Mouse (Mus musculus) kidney, embryonic 16.5 days (tissue): ENCODE data around the gene Gabrb1. TPM values are rescaled to one million over a fixed set of nuclear protein-coding genes. Genes with fewer than 3 reads are reported as not detected.

Experiments
- ATAC-seq: fragments of 200-750 bp; cut with Nextera tagmentation; 2 replicates; pipeline ENCODE4 v1.8.0; 2017; ENCODE audit warnings: moderate TSS enrichment; ENCODE audit not compliant: low FRiP score, low TSS enrichment
- H3K27ac ChIP-seq: fragments of 300-500 bp; sonication (generic); 2 replicates; pipeline ENCODE4 v1.5.1; 2014; ENCODE audit warnings: low read length
- H3K27me3 ChIP-seq: fragments of 300-500 bp; sonication (generic); 2 replicates; pipeline ENCODE4 v1.6.1; 2014; ENCODE audit warnings: low read length, control low read depth, mixed read lengths; ENCODE audit not compliant: insufficient read depth
- H3K36me3 ChIP-seq: fragments of 300-500 bp; sonication (generic); 2 replicates; pipeline ENCODE4 v1.6.1; 2014; ENCODE audit warnings: low read length, control low read depth, mixed read lengths; ENCODE audit not compliant: insufficient read depth
- H3K4me1 ChIP-seq: fragments of 300-500 bp; sonication (generic); 2 replicates; pipeline ENCODE4 v1.6.1; 2014; ENCODE audit warnings: low read length, control low read depth, mixed read lengths; ENCODE audit not compliant: insufficient read depth
- H3K4me2 ChIP-seq: fragments of 300-500 bp; sonication (generic); replicated peaks from 2 replicates; pipeline ENCODE4 v1.6.1; 2014; ENCODE audit warnings: low read depth, low read length
- H3K4me3 ChIP-seq: fragments of 300-500 bp; sonication (generic); 2 replicates; pipeline ENCODE4 v1.5.1; 2014; ENCODE audit warnings: mild to moderate bottlenecking, low read length
- H3K9ac ChIP-seq: fragments of 300-500 bp; sonication (generic); replicated peaks from 2 replicates; pipeline ENCODE4 v1.6.1; 2014; ENCODE audit warnings: low read length
- H3K9me3 ChIP-seq: fragments of 300-500 bp; sonication (generic); 2 replicates; pipeline ENCODE4 v1.6.1; 2016; ENCODE audit warnings: low read length, control low read depth
- WGBS: fragments of 180-500 bp; shearing (Covaris S2); extraction: QIAGEN DNeasy Blood & Tissue Kit; methylation state at CpG from one replicate; pipeline ENCODE4 v1.1.7; 2014; 5-methylcytosine and 5-hydroxymethylcytosine counted together
- polyA plus RNA-seq: library from polyadenylated mRNA; unstranded; fragments of >200 nt; fragmentation: Nextera tagmentation; extraction: Ambion mirVana; gene quantifications from 2 replicates; pipeline ENCODE4 v1.2.1, GENCODE M21; 2015

Gabrb1 gene
- polyA plus RNA-seq, 1 experiment from 2014 or later = 0.29 TPM

DNA sequence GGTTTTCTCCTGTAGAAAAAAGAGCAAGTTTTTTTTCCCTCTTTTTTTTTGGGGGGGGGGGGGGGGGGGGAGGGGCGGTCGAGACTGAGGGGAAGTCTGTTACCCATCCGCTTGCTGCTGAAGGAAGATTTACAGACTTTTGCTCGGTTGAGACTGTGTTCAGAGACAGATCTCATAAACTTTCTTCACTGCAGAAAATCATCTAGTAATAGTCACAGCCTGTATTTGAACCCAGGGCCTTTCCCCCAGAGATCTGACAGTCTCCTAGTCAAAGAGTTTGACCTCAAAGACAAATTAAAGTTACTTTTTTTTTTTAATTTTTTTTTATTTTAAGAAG is 510.3 kb downstream of the Gabrb1 start:
- peaks cover 11% of the 10 kb centered on the region; the same call in 1 of the 2 replicates for H3K36me3 ChIP-seq
- H3K4me2 ChIP-seq = peak overlapping the region; percentile 52
- ATAC-seq = peak; percentile 80
- 0 out of 2 replicates have a peak overlapping the region, but pooled peaks have one; percentile 50 for H3K27ac ChIP-seq
- H3K27me3 ChIP-seq = no peaks in the 10 kb centered on the region
- 0 out of 2 replicates have a peak overlapping the region, but pooled peaks have one; percentile 26 for H3K9ac ChIP-seq
- no peaks in the 10 kb centered on the region for H3K9me3 ChIP-seq
- WGBS = 0% methylated on average over 4 of the region's 4 CpGs
- H3K4me1 ChIP-seq = peaks cover 19% of the 10 kb centered on the region
- peak overlapping the region; percentile 73 for H3K4me3 ChIP-seq

DNA sequence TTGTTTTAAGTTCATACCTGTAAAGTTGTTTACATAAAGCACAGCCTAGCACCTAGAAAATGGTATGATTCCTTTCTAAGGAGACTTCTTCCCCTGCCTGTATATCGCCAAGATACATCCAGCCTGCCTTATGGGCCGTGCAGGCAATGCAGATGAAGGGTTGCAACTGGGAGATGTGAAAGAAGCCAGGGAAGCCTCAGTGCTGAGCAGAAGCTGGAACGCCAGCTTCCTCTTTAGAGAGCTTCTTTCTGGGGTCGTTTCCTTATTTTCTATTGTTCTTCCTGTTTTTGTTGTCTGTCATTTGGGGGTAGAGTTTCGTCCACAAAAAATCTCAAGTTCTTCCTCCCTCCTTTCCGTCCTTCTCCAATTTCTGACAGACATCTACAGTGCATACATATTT is 512.2 kb downstream of the Gabrb1 start:
- Histone ChIP-seq H3K27me3 (no peaks in the 10 kb centered on the region), H3K9me3 (no peaks in the 10 kb centered on the region), H3K9ac (no peak overlapping the region), H3K4me3 (no peak overlapping the region), H3K36me3 (peaks cover 5% of the 10 kb centered on the region; the same call in 1 of the 2 replicates), H3K4me2 (no peak overlapping the region), H3K4me1 (peaks cover 9% of the 10 kb centered on the region), H3K27ac (no peak overlapping the region)
- no peak for ATAC-seq
- 59% methylated on average over 6 of the region's 6 CpGs for WGBS

DNA sequence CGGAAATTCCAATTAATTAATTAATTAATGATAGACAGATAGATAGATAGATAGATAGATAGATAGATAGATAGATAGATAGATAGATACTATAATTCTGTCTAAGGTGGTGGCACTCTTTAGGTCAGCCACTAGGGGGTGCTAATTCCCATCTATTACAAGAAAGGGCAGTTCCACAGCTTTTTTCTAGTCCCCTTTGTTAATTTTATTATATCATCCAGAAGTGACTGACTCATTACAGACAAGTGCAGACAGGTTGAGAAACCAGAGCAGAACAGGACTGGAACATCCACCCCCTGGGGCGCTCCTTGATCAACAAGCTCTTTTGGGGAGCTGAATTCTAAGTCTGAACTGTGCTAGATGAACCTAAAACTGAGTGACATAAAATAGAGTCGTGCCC is 514.8 kb downstream of the Gabrb1 start:
- H3K36me3 ChIP-seq = no peaks in the 10 kb centered on the region
- H3K4me2 ChIP-seq = no peak overlapping the region
- no peak for ATAC-seq
- H3K9me3 ChIP-seq = no peaks in the 10 kb centered on the region
- 34% methylated on average over 3 of the region's 3 CpGs for WGBS
- H3K27me3 ChIP-seq = no peaks in the 10 kb centered on the region
- no peak overlapping the region for H3K9ac ChIP-seq
- no peak overlapping the region for H3K4me3 ChIP-seq
- no peaks in the 10 kb centered on the region for H3K4me1 ChIP-seq
- H3K27ac ChIP-seq = no peak overlapping the region

DNA sequence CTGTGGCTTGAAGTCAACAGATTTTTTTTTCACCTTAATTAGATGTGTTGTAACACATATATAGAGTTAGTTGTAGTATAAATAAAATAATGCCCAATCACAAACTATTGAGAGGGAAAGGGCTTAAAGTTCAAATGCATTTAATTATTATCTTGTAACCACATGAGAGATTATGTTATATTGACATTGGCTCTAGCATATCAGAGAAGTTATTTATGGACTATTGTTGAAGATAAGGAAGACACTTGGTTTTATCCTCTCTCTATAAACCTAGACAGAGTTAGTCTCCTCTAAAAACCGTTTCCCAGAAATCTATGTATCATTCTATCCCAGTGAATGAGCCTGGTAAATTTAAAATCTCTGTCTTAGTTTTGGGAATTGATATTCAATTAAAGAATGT is 515.6 kb downstream of the Gabrb1 start:
- Histone ChIP-seq H3K36me3 (no peaks in the 10 kb centered on the region), H3K4me3 (no peak overlapping the region), H3K4me2 (no peak overlapping the region), H3K27me3 (no peaks in the 10 kb centered on the region), H3K9ac (no peak overlapping the region), H3K4me1 (no peaks in the 10 kb centered on the region), H3K27ac (no peak overlapping the region), H3K9me3 (no peaks in the 10 kb centered on the region)
- WGBS = 60% methylated on average over 1 of the region's 1 CpGs
- ATAC-seq = no peak

DNA sequence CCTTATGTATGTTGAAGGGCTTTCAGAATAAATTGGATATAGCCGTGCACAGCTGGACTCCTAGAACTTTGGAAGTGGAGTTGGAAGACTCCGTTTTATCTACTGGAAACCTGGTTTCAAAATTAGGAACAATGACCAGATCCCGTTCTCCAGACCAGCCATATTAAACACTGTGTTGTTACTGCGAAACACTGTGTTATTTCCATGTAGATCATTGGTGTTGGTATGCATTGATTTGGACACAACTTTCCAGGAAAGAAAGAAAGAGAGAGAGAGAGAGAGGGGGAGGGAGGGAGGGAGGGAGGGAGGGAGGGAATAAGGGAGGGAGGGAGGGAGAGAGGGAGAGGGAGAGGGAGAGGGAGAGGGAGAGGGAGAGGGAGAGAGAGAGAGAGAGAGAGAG is 517.1 kb downstream of the Gabrb1 start:
- H3K27me3 ChIP-seq = no peaks in the 10 kb centered on the region
- no peak overlapping the region for H3K27ac ChIP-seq
- ATAC-seq = no peak
- H3K36me3 ChIP-seq = no peaks in the 10 kb centered on the region
- no peaks in the 10 kb centered on the region for H3K4me1 ChIP-seq
- 90% methylated on average over 4 of the region's 4 CpGs for WGBS
- H3K9ac ChIP-seq = no peak overlapping the region
- no peak overlapping the region for H3K4me3 ChIP-seq
- H3K9me3 ChIP-seq = no peaks in the 10 kb centered on the region
- H3K4me2 ChIP-seq = no peak overlapping the region

DNA sequence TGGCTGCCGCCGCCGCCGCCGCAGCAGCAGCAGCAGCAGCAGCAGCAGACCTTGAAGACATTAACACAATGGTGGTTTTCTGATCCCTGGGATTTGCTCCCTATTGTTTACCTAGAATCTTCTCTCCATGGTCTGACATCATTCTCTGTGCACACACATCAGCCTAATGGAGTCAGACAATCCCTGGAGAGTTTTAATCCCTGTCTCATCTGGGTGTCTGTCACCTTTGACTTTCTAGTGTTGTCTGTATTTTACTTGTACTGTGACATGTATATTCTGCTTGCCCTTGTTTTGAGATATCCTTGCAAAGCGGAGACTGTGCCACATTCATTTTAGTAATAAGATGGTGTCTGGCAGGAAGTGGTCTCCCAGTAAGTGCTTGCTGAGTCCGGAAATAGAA is 517.6 kb downstream of the Gabrb1 start:
- Histone ChIP-seq H3K4me2 (no peak overlapping the region), H3K36me3 (no peaks in the 10 kb centered on the region), H3K27ac (no peak overlapping the region), H3K9me3 (no peaks in the 10 kb centered on the region), H3K27me3 (no peaks in the 10 kb centered on the region), H3K9ac (no peak overlapping the region), H3K4me1 (no peaks in the 10 kb centered on the region), H3K4me3 (no peak overlapping the region)
- ATAC-seq = no peak
- WGBS = 32% methylated on average over 7 of the region's 7 CpGs

DNA sequence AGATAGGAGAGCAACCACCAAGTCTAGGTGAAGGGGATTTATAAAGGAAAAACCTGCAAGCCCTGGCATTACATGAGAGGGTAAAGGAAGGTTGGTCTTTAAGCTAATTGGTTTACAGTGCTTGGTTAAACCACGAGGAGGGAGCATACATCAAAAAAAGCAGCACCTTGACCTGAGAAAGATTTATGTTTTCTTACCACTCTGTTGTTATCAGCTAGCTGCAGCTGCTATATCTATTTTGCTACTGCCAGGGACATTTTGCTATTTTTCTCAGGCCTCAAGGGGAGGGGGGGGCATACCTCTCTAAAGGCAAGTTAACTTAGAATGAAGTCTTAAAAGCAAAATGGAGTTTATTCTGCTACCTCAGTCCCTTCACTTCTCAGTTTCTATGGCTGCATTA is 523.3 kb downstream of the Gabrb1 start:
- ATAC-seq = no peak
- 8% methylated on average over 1 of the region's 1 CpGs for WGBS
- Histone ChIP-seq H3K27me3 (no peaks in the 10 kb centered on the region), H3K27ac (no peak overlapping the region), H3K9ac (no peak overlapping the region), H3K4me3 (no peak overlapping the region), H3K4me1 (0 out of 2 replicates have a peak, but pooled peaks cover 2% of the 10 kb centered on the region), H3K4me2 (no peak overlapping the region), H3K9me3 (no peaks in the 10 kb centered on the region), H3K36me3 (no peaks in the 10 kb centered on the region)

DNA sequence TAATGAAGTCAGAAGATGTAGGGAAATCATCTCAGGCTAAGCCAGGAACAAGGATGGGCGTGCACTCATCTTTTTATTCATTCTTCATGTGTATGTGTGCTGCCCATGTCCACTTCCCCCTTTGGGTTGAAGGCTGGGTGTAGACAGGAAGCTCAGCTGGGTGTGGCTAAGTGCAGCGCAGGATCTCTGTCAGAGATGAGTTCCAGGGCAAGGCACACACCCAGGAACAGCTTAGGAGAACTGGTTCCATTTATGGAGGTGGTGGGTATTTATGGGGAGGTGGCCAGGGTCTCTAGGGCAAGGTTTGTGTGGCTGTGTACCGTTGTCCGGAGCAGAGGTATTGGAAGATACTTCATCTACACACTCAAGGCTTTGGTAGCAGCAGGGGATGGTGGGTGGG is 524.9 kb downstream of the Gabrb1 start:
- no peaks in the 10 kb centered on the region for H3K9me3 ChIP-seq
- ATAC-seq = no peak
- 91% methylated on average over 4 of the region's 4 CpGs for WGBS
- H3K27ac ChIP-seq = no peak overlapping the region
- no peaks in the 10 kb centered on the region for H3K36me3 ChIP-seq
- H3K4me1 ChIP-seq = 0 out of 2 replicates have a peak, but pooled peaks cover 2% of the 10 kb centered on the region
- H3K9ac ChIP-seq = no peak overlapping the region
- no peaks in the 10 kb centered on the region for H3K27me3 ChIP-seq
- no peak overlapping the region for H3K4me2 ChIP-seq
- H3K4me3 ChIP-seq = no peak overlapping the region

DNA sequence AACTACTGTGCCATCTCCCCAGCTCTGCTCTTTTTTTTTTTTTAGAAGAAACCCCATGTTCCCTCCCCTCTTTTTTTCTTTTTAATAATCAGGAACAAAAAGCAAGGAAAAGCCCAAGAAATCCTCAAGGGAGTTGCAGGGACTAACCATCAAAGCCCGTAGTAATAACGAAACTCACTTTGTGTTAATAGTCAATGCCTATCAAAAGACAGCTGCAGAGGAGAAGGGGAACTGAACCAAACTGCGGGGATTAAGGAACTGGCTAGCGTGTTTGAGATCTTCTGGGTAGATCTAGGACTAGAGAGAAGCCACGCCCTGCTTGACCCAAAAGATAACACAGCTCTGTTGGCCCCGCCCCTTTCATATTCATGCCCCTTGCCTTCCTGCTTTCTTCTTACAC is 526.0 kb downstream of the Gabrb1 start:
- Histone ChIP-seq H3K4me1 (0 out of 2 replicates have a peak, but pooled peaks cover 2% of the 10 kb centered on the region), H3K27ac (no peak overlapping the region), H3K4me3 (no peak overlapping the region), H3K36me3 (no peaks in the 10 kb centered on the region), H3K9me3 (no peaks in the 10 kb centered on the region), H3K4me2 (no peak overlapping the region), H3K9ac (no peak overlapping the region), H3K27me3 (no peaks in the 10 kb centered on the region)
- ATAC-seq = no peak
- WGBS = 85% methylated on average over 6 of the region's 6 CpGs

DNA sequence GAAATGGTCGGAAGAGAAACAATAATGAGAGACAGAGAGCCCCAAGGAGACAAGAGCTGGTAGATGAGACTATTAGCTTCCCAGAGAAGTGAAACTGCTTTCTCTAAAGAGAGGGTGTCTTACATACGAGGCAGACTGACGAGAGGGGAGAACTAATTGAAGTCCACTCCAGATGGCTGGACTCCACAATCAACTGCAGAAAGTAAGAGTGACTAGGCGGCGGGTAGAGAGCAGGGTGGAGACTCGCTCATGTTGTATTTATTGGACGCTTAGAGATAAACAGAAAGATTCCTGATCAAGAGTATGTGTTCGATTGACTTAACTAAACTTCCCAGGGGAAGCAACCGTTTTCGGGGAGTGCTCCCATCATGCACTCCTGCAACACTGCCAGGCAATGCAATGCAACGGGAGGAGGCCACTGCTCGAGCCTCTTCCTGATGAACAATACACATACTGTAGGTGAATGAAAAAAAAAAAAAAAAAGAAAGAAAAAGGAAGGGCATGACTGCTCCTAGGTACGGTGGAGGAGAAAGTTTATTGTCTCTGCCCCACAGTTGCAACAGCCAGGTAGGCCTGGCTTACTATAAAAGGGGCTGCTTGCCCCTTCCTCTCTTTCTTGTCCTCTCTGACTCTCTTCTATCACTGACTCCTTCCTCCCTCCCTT is 526.7 kb downstream of the Gabrb1 start:
- WGBS = 87% methylated on average over 13 of the region's 13 CpGs
- H3K4me3 ChIP-seq = no peak overlapping the region
- H3K36me3 ChIP-seq = no peaks in the 10 kb centered on the region
- no peak overlapping the region for H3K4me2 ChIP-seq
- no peak overlapping the region for H3K27ac ChIP-seq
- no peak overlapping the region for H3K9ac ChIP-seq
- no peaks in the 10 kb centered on the region for H3K9me3 ChIP-seq
- no peaks in the 10 kb centered on the region for H3K27me3 ChIP-seq
- 0 out of 2 replicates have a peak, but pooled peaks cover 2% of the 10 kb centered on the region for H3K4me1 ChIP-seq
- ATAC-seq = no peak
